Comparison of ENCODE assay signal across 11 mouse cellular contexts in genomic region chr6:100120017-100120944, GRCm38 (mm10).
DNase-seq lines count a peak whose midpoint lies in the region; ATAC-seq lines count a peak whose summit lies in the region.
"Had no signal": no experiment of that assay in that cellular context is flagged by ENCODE, and none has a peak within 500 bp of the region (broad histone marks: within the 10 kb centered on the region; RNA-seq: fewer than 3 reads in every experiment).

No protein-coding gene starts in this region.

- H3K9me3 ChIP-seq in embryonic facial prominence, embryonic 13.5 days = no peaks in the 10 kb centered on the region
- H3K9me3 ChIP-seq in hindbrain, embryonic 13.5 days = no peaks in the 10 kb centered on the region
- H3K9me3 ChIP-seq in midbrain, embryonic 14.5 days (ENCODE audit: control insufficient read depth, low read length) = no peaks in the 10 kb centered on the region
- H3K9me3 ChIP-seq: heart, embryonic 12.5 days; neural tube, embryonic 13.5 days had no signal

- H3K27ac ChIP-seq in embryonic facial prominence, embryonic 13.5 days = peak overlapping the region; percentile 86
- no peak overlapping the region for H3K27ac ChIP-seq in hindbrain, embryonic 13.5 days
- peak overlapping the region; percentile 9; the same call in 1 of the 2 replicates for H3K27ac ChIP-seq in midbrain, embryonic 14.5 days (replicated peaks; ENCODE audit: low read depth, low read length)
- H3K27ac ChIP-seq: layer of hippocampus, adult 2 months; neural tube, embryonic 13.5 days had no signal

- intact Hi-C loops in left cerebral cortex, postnatal 4 days (cut with DNase I) = no loop called here
- intact Hi-C loops in left cerebral cortex, postnatal 36 days (cut with DNase I) = no loop called here

- no peaks in the 10 kb centered on the region for H3K27me3 ChIP-seq in embryonic facial prominence, embryonic 13.5 days
- H3K27me3 ChIP-seq in hindbrain, embryonic 13.5 days = peaks cover 31% of the 10 kb centered on the region
- H3K27me3 ChIP-seq in midbrain, embryonic 14.5 days (ENCODE audit: control insufficient read depth, insufficient read depth, low read length) = no peaks in the 10 kb centered on the region

- H3K4me3 ChIP-seq in embryonic facial prominence, embryonic 13.5 days = no peak overlapping the region
- H3K4me3 ChIP-seq in hindbrain, embryonic 13.5 days = no peak overlapping the region
- H3K4me3 ChIP-seq in midbrain, embryonic 14.5 days (replicated peaks; ENCODE audit: low read depth, low read length) = no peak overlapping the region
- H3K4me3 ChIP-seq: heart, embryonic 12.5 days; layer of hippocampus, adult 2 months; neural tube, embryonic 13.5 days had no signal

- no peaks in the 10 kb centered on the region for H3K36me3 ChIP-seq in embryonic facial prominence, embryonic 13.5 days
- no peaks in the 10 kb centered on the region for H3K36me3 ChIP-seq in hindbrain, embryonic 13.5 days
- H3K36me3 ChIP-seq in midbrain, embryonic 14.5 days (ENCODE audit: control insufficient read depth, insufficient read depth, low read length) = no peaks in the 10 kb centered on the region
- H3K36me3 ChIP-seq: heart, embryonic 12.5 days; neural tube, embryonic 13.5 days had no signal

- peak; percentile 29 for DNase-seq in left cerebral cortex, postnatal 4 days
- DNase-seq in left cerebral cortex, postnatal 36 days (ENCODE audit: low spot score in 2 of 2) = no peak
- peak; percentile 53 for DNase-seq in midbrain, embryonic 14.5 days
- no peak for DNase-seq in adrenal gland, adult 18-20 months (ENCODE audit: low spot score in 2 of 2)
- no peak for DNase-seq in heart, adult 9 months (ENCODE audit: low spot score in 2 of 2)
- DNase-seq: right cerebral cortex, postnatal 4 days had no signal

- peak overlapping the region; percentile 27 for H3K4me2 ChIP-seq in embryonic facial prominence, embryonic 13.5 days
- H3K4me2 ChIP-seq in hindbrain, embryonic 13.5 days = no peak overlapping the region
- H3K4me2 ChIP-seq in midbrain, embryonic 14.5 days (ENCODE audit: low read length) = no peak overlapping the region
- H3K4me2 ChIP-seq: heart, embryonic 12.5 days; neural tube, embryonic 13.5 days had no signal

- WGBS in embryonic facial prominence, embryonic 13.5 days = 29% methylated on average over 16 of the region's 16 CpGs
- WGBS in hindbrain, embryonic 13.5 days = 45% methylated on average over 16 of the region's 16 CpGs
- 33% methylated on average over 16 of the region's 16 CpGs for WGBS in midbrain, embryonic 14.5 days

- H3K4me1 ChIP-seq in embryonic facial prominence, embryonic 13.5 days = peaks cover 28% of the 10 kb centered on the region
- H3K4me1 ChIP-seq in hindbrain, embryonic 13.5 days (replicated peaks) = peaks cover 17% of the 10 kb centered on the region
- H3K4me1 ChIP-seq in midbrain, embryonic 14.5 days (ENCODE audit: control insufficient read depth, insufficient read depth, low read length) = peaks cover 11% of the 10 kb centered on the region; the same call in 1 of the 2 replicates

- no peak for ATAC-seq in embryonic facial prominence, embryonic 13.5 days (ENCODE audit: insufficient number of reproducible peaks, insufficient read depth, low FRiP score, low TSS enrichment, low read depth)
- peak; percentile 36 for ATAC-seq in hindbrain, embryonic 13.5 days (ENCODE audit: low FRiP score)
- ATAC-seq in midbrain, embryonic 14.5 days (ENCODE audit: low FRiP score, low TSS enrichment) = peak; percentile 73

- H3K9ac ChIP-seq in embryonic facial prominence, embryonic 13.5 days = peak overlapping the region; percentile 47
- peak overlapping the region; percentile 26; the same call in 1 of the 2 replicates for H3K9ac ChIP-seq in hindbrain, embryonic 13.5 days
- no peak overlapping the region for H3K9ac ChIP-seq in midbrain, embryonic 14.5 days (replicated peaks; ENCODE audit: low read length)
- H3K9ac ChIP-seq: heart, embryonic 12.5 days; neural tube, embryonic 13.5 days had no signal

Comparison
In these comparisons a context has a peak if more than half of its experiments do, and no peak if none do; other contexts are left out.
1. DNase-seq: peak in left cerebral cortex, postnatal 4 days (single experiment) and midbrain, embryonic 14.5 days (single experiment); none in left cerebral cortex, postnatal 36 days (0 of 2), adrenal gland, adult 18-20 months (0 of 2) and heart, adult 9 months (0 of 2).